In genomic region chr12:104665951-104666350, GRCm38 (mm10) we compare ENCODE assay signal across 23 mouse cellular contexts.
DNase-seq lines count a peak whose midpoint lies in the region; ATAC-seq lines count a peak whose summit lies in the region.
"Had no signal": no experiment of that assay in that cellular context is flagged by ENCODE, and none has a peak within 500 bp of the region (broad histone marks: within the 10 kb centered on the region; RNA-seq: fewer than 3 reads in every experiment).

No protein-coding gene starts in this region.

- H3K4me1 ChIP-seq in embryonic facial prominence, embryonic 13.5 days: peaks cover 19% of the 10 kb centered on the region
- H3K4me1 ChIP-seq in embryonic facial prominence, embryonic 10.5 days: peaks cover 18% of the 10 kb centered on the region
- H3K4me1 ChIP-seq in limb, embryonic 13.5 days: peaks cover 25% of the 10 kb centered on the region
- no peaks in the 10 kb centered on the region for H3K4me1 ChIP-seq in liver, embryonic 12.5 days
- H3K4me1 ChIP-seq: forebrain, embryonic 12.5 days; heart, embryonic 15.5 days; hindbrain, embryonic 13.5 days had no signal

- H3K27ac ChIP-seq in embryonic facial prominence, embryonic 13.5 days: peak overlapping the region; percentile 34
- no peak overlapping the region for H3K27ac ChIP-seq in embryonic facial prominence, embryonic 10.5 days (replicated peaks)
- no peak overlapping the region; the same call in 1 of the 2 replicates for H3K27ac ChIP-seq in limb, embryonic 13.5 days
- H3K27ac ChIP-seq in liver, embryonic 12.5 days: no peak overlapping the region
- H3K27ac ChIP-seq: forebrain, embryonic 12.5 days; heart, adult 2 months; heart, embryonic 15.5 days; hindbrain, embryonic 13.5 days; hindbrain, postnatal 0 days had no signal

- WGBS in embryonic facial prominence, embryonic 13.5 days: 43% methylated on average over 6 of the region's 6 CpGs
- WGBS in embryonic facial prominence, embryonic 10.5 days: 72% methylated on average over 6 of the region's 6 CpGs
- 14% methylated on average over 6 of the region's 6 CpGs for WGBS in limb, embryonic 13.5 days
- WGBS in liver, embryonic 12.5 days (ENCODE audit: insufficient replicate concordance): 62% methylated on average over 6 of the region's 6 CpGs

- no peak for ATAC-seq in embryonic facial prominence, embryonic 13.5 days (ENCODE audit: insufficient number of reproducible peaks, insufficient read depth, low FRiP score, low TSS enrichment, low read depth)
- peak; percentile 34 for ATAC-seq in limb, embryonic 13.5 days (ENCODE audit: low FRiP score, low read depth)
- no peak for ATAC-seq in liver, embryonic 12.5 days
- ATAC-seq: CD4-positive, CD25-positive, alpha-beta regulatory T cell, adult 4 months; forebrain, embryonic 16.5 days; hindbrain, postnatal 0 days had no signal

- intact Hi-C loops in gastrocnemius, postnatal 36 days (cut with DNase I): no loop called here

- H3K36me3 ChIP-seq in embryonic facial prominence, embryonic 13.5 days: no peaks in the 10 kb centered on the region
- H3K36me3 ChIP-seq in embryonic facial prominence, embryonic 10.5 days (replicated peaks): no peaks in the 10 kb centered on the region
- H3K36me3 ChIP-seq in limb, embryonic 13.5 days: no peaks in the 10 kb centered on the region
- no peaks in the 10 kb centered on the region for H3K36me3 ChIP-seq in liver, embryonic 12.5 days
- H3K36me3 ChIP-seq: forebrain, embryonic 12.5 days; G1E; heart, embryonic 15.5 days; hindbrain, embryonic 13.5 days had no signal

- no peak overlapping the region for H3K4me2 ChIP-seq in embryonic facial prominence, embryonic 13.5 days
- no peak overlapping the region for H3K4me2 ChIP-seq in limb, embryonic 13.5 days (replicated peaks)
- no peak overlapping the region for H3K4me2 ChIP-seq in liver, embryonic 12.5 days
- H3K4me2 ChIP-seq: forebrain, embryonic 12.5 days; heart, embryonic 11.5 days; heart, embryonic 15.5 days; hindbrain, embryonic 13.5 days had no signal

- H3K9ac ChIP-seq in embryonic facial prominence, embryonic 13.5 days: no peak overlapping the region
- no peak overlapping the region for H3K9ac ChIP-seq in limb, embryonic 13.5 days
- H3K9ac ChIP-seq in liver, embryonic 12.5 days: no peak overlapping the region
- H3K9ac ChIP-seq: forebrain, embryonic 12.5 days; heart, embryonic 15.5 days; hindbrain, embryonic 13.5 days had no signal

- no peaks in the 10 kb centered on the region for H3K9me3 ChIP-seq in embryonic facial prominence, embryonic 13.5 days
- H3K9me3 ChIP-seq in embryonic facial prominence, embryonic 10.5 days: no peaks in the 10 kb centered on the region
- H3K9me3 ChIP-seq in limb, embryonic 13.5 days: no peaks in the 10 kb centered on the region
- no peaks in the 10 kb centered on the region for H3K9me3 ChIP-seq in liver, embryonic 12.5 days (replicated peaks)
- H3K9me3 ChIP-seq: forebrain, embryonic 12.5 days; heart, embryonic 15.5 days; hindbrain, embryonic 13.5 days had no signal

- no peak for DNase-seq in embryonic facial prominence, embryonic 10.5 days (ENCODE audit: low spot score)
- DNase-seq in gastrocnemius, postnatal 25 days: peak; percentile 39
- no peak for DNase-seq in gastrocnemius, postnatal 36 days
- peak; percentile 20 for DNase-seq in adipocyte (ENCODE audit: low spot score)
- DNase-seq in layer of hippocampus, postnatal 25 days (ENCODE audit: extremely low spot score in 1 of 2, low spot score in 1 of 2): no peak
- DNase-seq: adrenal gland, postnatal 14 days; B cell, adult 2 months; cerebellum, adult 11-12 months; cerebellum, adult 9-10 months; cerebellum, postnatal 36 days; heart, adult 2 months; heart, postnatal 14 days had no signal

- no peaks in the 10 kb centered on the region for H3K27me3 ChIP-seq in embryonic facial prominence, embryonic 13.5 days
- no peaks in the 10 kb centered on the region for H3K27me3 ChIP-seq in embryonic facial prominence, embryonic 10.5 days (replicated peaks; ENCODE audit: low read depth, poor library complexity, severe bottlenecking)
- peaks cover 19% of the 10 kb centered on the region for H3K27me3 ChIP-seq in limb, embryonic 13.5 days
- H3K27me3 ChIP-seq in liver, embryonic 12.5 days (replicated peaks): no peaks in the 10 kb centered on the region
- H3K27me3 ChIP-seq: hindbrain, embryonic 13.5 days had no signal

- H3K4me3 ChIP-seq in embryonic facial prominence, embryonic 13.5 days: no peak overlapping the region
- no peak overlapping the region for H3K4me3 ChIP-seq in embryonic facial prominence, embryonic 10.5 days
- no peak overlapping the region for H3K4me3 ChIP-seq in limb, embryonic 13.5 days
- no peak overlapping the region for H3K4me3 ChIP-seq in liver, embryonic 12.5 days
- H3K4me3 ChIP-seq: forebrain, embryonic 12.5 days; heart, adult 2 months; heart, embryonic 15.5 days; hindbrain, embryonic 13.5 days had no signal

Comparison
In these comparisons a context has a peak if more than half of its experiments do, and no peak if none do; other contexts are left out.
1. DNase-seq: peak in gastrocnemius, postnatal 25 days (single experiment) and adipocyte (single experiment); none in embryonic facial prominence, embryonic 10.5 days (single experiment), gastrocnemius, postnatal 36 days (0 of 2) and layer of hippocampus, postnatal 25 days (0 of 2).